ENCODE assay signal across 12 mouse cellular contexts in genomic region chr1:176183991-176184390, GRCm38 (mm10).
DNase-seq lines count a peak whose midpoint lies in the region; ATAC-seq lines count a peak whose summit lies in the region.
"Had no signal": no experiment of that assay in that cellular context is flagged by ENCODE, and none has a peak within 500 bp of the region (broad histone marks: within the 10 kb centered on the region; RNA-seq: fewer than 3 reads in every experiment).

No protein-coding gene starts in this region.

- no peaks in the 10 kb centered on the region for H3K4me1 ChIP-seq in kidney, embryonic 16.5 days (ENCODE audit: insufficient read depth, low read length)
- no peaks in the 10 kb centered on the region for H3K4me1 ChIP-seq in kidney, embryonic 15.5 days
- H3K4me1 ChIP-seq in heart, embryonic 11.5 days (ENCODE audit: control insufficient read depth, insufficient read depth, low read length) = no peaks in the 10 kb centered on the region
- H3K4me1 ChIP-seq: liver, embryonic 15.5 days had no signal

- ATAC-seq in kidney, embryonic 16.5 days (ENCODE audit: low FRiP score, low TSS enrichment) = 0 out of 2 replicates have a peak, but pooled peaks have one; percentile 15
- no peak for ATAC-seq in kidney, embryonic 15.5 days (replicated peaks; ENCODE audit: low FRiP score)
- no peak for ATAC-seq in heart, embryonic 11.5 days (replicated peaks; ENCODE audit: insufficient number of reproducible peaks, low FRiP score, low TSS enrichment)

- H3K9ac ChIP-seq in kidney, embryonic 16.5 days (replicated peaks; ENCODE audit: low read length) = no peak overlapping the region
- H3K9ac ChIP-seq in kidney, embryonic 15.5 days = no peak overlapping the region
- no peak overlapping the region for H3K9ac ChIP-seq in heart, embryonic 11.5 days (ENCODE audit: low read depth, low read length)
- H3K9ac ChIP-seq: liver, embryonic 15.5 days had no signal

- no peaks in the 10 kb centered on the region for H3K27me3 ChIP-seq in kidney, embryonic 16.5 days (ENCODE audit: insufficient read depth, low read length)
- no peaks in the 10 kb centered on the region for H3K27me3 ChIP-seq in kidney, embryonic 15.5 days
- H3K27me3 ChIP-seq in heart, embryonic 11.5 days (ENCODE audit: control insufficient read depth, insufficient read depth, low read length) = no peaks in the 10 kb centered on the region
- H3K27me3 ChIP-seq: liver, embryonic 15.5 days had no signal

- H3K4me3 ChIP-seq in kidney, embryonic 16.5 days (ENCODE audit: low read length) = no peak overlapping the region
- no peak overlapping the region for H3K4me3 ChIP-seq in kidney, embryonic 15.5 days (replicated peaks)
- no peak overlapping the region for H3K4me3 ChIP-seq in heart, embryonic 11.5 days (ENCODE audit: low read depth, low read length)
- H3K4me3 ChIP-seq: liver, embryonic 15.5 days had no signal

- H3K9me3 ChIP-seq in kidney, embryonic 16.5 days (ENCODE audit: low read length) = no peaks in the 10 kb centered on the region
- no peaks in the 10 kb centered on the region for H3K9me3 ChIP-seq in kidney, embryonic 15.5 days (replicated peaks)
- no peaks in the 10 kb centered on the region for H3K9me3 ChIP-seq in heart, embryonic 11.5 days (replicated peaks; ENCODE audit: control insufficient read depth, low read length)
- H3K9me3 ChIP-seq: liver, embryonic 15.5 days had no signal

- DNase-seq in retina, postnatal 1 day = peak; percentile 82
- no peak for DNase-seq in retina, embryonic 14.5 days (ENCODE audit: low spot score)
- DNase-seq in kidney, postnatal 14 days = peak; percentile 3
- no peak for DNase-seq in neural tube, embryonic 10.5 days (ENCODE audit: extremely low spot score, low spot score)
- DNase-seq: adrenal gland, adult 2 months; cerebellum, adult 11 months; cerebellum, postnatal 14 days; gastrocnemius, postnatal 14 days had no signal

- H3K4me2 ChIP-seq in kidney, embryonic 16.5 days (replicated peaks; ENCODE audit: low read depth, low read length) = no peak overlapping the region
- H3K4me2 ChIP-seq in kidney, embryonic 15.5 days = no peak overlapping the region
- H3K4me2 ChIP-seq in heart, embryonic 11.5 days = no peak overlapping the region
- H3K4me2 ChIP-seq: liver, embryonic 15.5 days had no signal

- 64% methylated on average over 6 of the region's 6 CpGs for WGBS in kidney, embryonic 16.5 days
- WGBS in kidney, embryonic 15.5 days = 67% methylated on average over 6 of the region's 6 CpGs
- WGBS in heart, embryonic 11.5 days (ENCODE audit: insufficient replicate concordance) = 72% methylated on average over 6 of the region's 6 CpGs

- no peaks in the 10 kb centered on the region for H3K36me3 ChIP-seq in kidney, embryonic 16.5 days (ENCODE audit: insufficient read depth, low read length)
- H3K36me3 ChIP-seq in kidney, embryonic 15.5 days = no peaks in the 10 kb centered on the region
- no peaks in the 10 kb centered on the region for H3K36me3 ChIP-seq in heart, embryonic 11.5 days (ENCODE audit: control insufficient read depth, insufficient read depth, low read length)
- H3K36me3 ChIP-seq: liver, embryonic 15.5 days had no signal

- no peak overlapping the region for H3K27ac ChIP-seq in kidney, embryonic 16.5 days (ENCODE audit: low read length)
- no peak overlapping the region for H3K27ac ChIP-seq in kidney, embryonic 15.5 days
- H3K27ac ChIP-seq in heart, embryonic 11.5 days (ENCODE audit: low read depth, low read length) = no peak overlapping the region
- H3K27ac ChIP-seq: liver, embryonic 15.5 days had no signal

Comparison
In these comparisons a context has a peak if more than half of its experiments do, and no peak if none do; other contexts are left out.
1. DNase-seq: peak in retina, postnatal 1 day (single experiment) and kidney, postnatal 14 days (single experiment); none in retina, embryonic 14.5 days (single experiment) and neural tube, embryonic 10.5 days (single experiment).